Mouse (Mus musculus): ENCODE measurements around the gene Zfp141. TPM values are rescaled to one million over a fixed set of nuclear protein-coding genes. Genes with fewer than 3 reads are reported as not detected.
A peak's percentile ranks its signal among the peaks of the same experiment; 100 is the strongest.
"Not testable (repeated sequence)": the region's sequence is repeated elsewhere in the genome, so short reads cannot be mapped to it uniquely, and the experiment has no call there.

The Zfp141 gene
- 10 to 100 TPM in 12 of 26 experiments, 1 to 10 TPM in 13, under 1 TPM in 1; 0.85 to 20.5 (median 8.9) TPM for total RNA-seq (2018; cell fraction: chromatin; rRNA removed)
- total RNA-seq (2018; cell fraction: cytosol; rRNA removed) = 1 to 10 TPM in 25 of 26 experiments, under 1 TPM in 1; 0.85 to 7.4 (median 4.8) TPM
- 10 to 100 TPM in 6 of 26 experiments, 1 to 10 TPM in 20; 1.0 to 13.5 (median 5.7) TPM for total RNA-seq (2018; cell fraction: nucleus; rRNA removed)
- polyA plus RNA-seq (2018) = 4.7 to 5.0 TPM (median 4.8 TPM) in 3 replicates

GRCm38 (mm10) chr7:42505588-42505987, at the start of gene Zfp141:
Gene Zfp141 (minus strand): TSS chr7:42505740.
- peak within 1 kb of the TSS; percentile 85 for H3K4me3 ChIP-seq (ENCODE audit: inconsistent target)
- H3K36me3 ChIP-seq (ENCODE audit: inconsistent target); H3K79me2 ChIP-seq (ENCODE audit: inconsistent target): not testable (repeated sequence)
- H3K27ac ChIP-seq = peak within 1 kb of the TSS; percentile 21; the same call in 1 of the 2 replicates
- 2% methylated on average over 18 of the region's 18 CpGs for WGBS (ENCODE audit: missing documents)

- no peak overlapping the region for H3K27ac ChIP-seq
- H3K79me2 ChIP-seq (ENCODE audit: inconsistent target) = no peaks in the 10 kb centered on the region
- H3K36me3 ChIP-seq (ENCODE audit: inconsistent target) = no peaks in the 10 kb centered on the region
- WGBS (ENCODE audit: missing documents) = 76% methylated on average over 3 of the region's 3 CpGs
- H3K4me3 ChIP-seq (ENCODE audit: inconsistent target) = no peak overlapping the region
Observed at GRCm38 (mm10) chr7:42551766-42552165, 46.2 kb upstream of the Zfp141 start.

GRCm38 (mm10) chr7:42505186-42505585, 354 bp downstream of the Zfp141 start:
- no peaks in the 10 kb centered on the region for H3K36me3 ChIP-seq (ENCODE audit: inconsistent target)
- H3K79me2 ChIP-seq (ENCODE audit: inconsistent target) = peaks cover 4% of the 10 kb centered on the region; the same call in 1 of the 2 replicates
- H3K4me3 ChIP-seq (ENCODE audit: inconsistent target) = peak overlapping the region; percentile 85
- WGBS (ENCODE audit: missing documents) = 1% methylated on average over 20 of the region's 20 CpGs
- H3K27ac ChIP-seq = peak overlapping the region; percentile 21; the same call in 1 of the 2 replicates

- no peaks in the 10 kb centered on the region; the same call in 1 of the 2 replicates for H3K79me2 ChIP-seq (ENCODE audit: inconsistent target)
- H3K4me3 ChIP-seq (ENCODE audit: inconsistent target) = no peak overlapping the region
- WGBS (ENCODE audit: missing documents) = 90% methylated on average over 5 of the region's 5 CpGs
Observed at GRCm38 (mm10) chr7:42498248-42498647, 7.3 kb downstream of the Zfp141 start.

DNA sequence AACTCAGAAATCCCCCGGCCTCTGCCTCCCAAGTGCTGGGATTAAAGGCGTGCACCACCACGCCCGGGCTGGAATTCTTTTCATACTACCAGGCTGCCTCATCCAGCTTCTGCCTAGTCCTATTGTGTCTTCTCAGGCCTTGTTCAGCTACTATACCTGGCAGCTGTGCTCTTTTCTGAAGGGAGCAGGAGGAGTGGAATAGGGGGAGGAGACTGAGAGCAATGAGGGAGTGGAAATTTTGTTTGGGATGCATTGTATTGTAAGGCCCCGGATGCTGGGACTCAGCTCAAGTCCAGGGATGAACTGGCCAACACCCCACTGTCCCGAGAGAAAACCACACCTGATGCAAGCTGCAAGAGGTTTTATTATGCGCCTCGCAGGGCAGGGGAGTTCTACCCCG, 8.2 kb downstream of the Zfp141 start:
- Histone ChIP-seq H3K4me3 (ENCODE audit: inconsistent target) (no peak overlapping the region), H3K36me3 (ENCODE audit: inconsistent target) (no peaks in the 10 kb centered on the region), H3K79me2 (ENCODE audit: inconsistent target) (no peaks in the 10 kb centered on the region; the same call in 1 of the 2 replicates), H3K27ac (no peak overlapping the region)
- 93% methylated on average over 9 of the region's 9 CpGs for WGBS (ENCODE audit: missing documents)

More at GRCm38 (mm10) chr7:42498248-42498647, 7.3 kb downstream of the Zfp141 start:
- Histone ChIP-seq H3K36me3 (ENCODE audit: inconsistent target) (no peaks in the 10 kb centered on the region), H3K27ac (no peak overlapping the region)

DNA sequence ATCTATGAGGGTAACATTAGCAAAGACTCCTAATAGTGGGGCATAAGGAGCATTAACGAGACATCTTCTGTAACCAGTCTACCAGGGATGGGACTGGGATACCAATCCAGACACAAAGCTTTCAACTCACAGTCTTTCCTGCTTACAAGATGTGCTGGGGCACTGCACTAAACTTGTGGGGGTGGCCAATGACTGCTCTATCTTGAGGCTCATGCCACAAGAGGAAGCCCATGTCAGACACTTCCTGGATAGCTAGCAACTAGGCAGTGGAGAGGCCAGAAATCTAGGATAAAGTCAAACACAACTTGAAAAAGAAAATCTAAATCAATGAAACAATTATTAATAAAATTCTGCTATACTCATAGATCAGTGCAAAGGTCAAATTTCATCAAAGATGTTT, 9.3 kb downstream of the Zfp141 start:
- Histone ChIP-seq H3K36me3 (ENCODE audit: inconsistent target) (no peaks in the 10 kb centered on the region), H3K79me2 (ENCODE audit: inconsistent target) (no peaks in the 10 kb centered on the region; the same call in 1 of the 2 replicates), H3K27ac (no peak overlapping the region), H3K4me3 (ENCODE audit: inconsistent target) (no peak overlapping the region)
- WGBS (ENCODE audit: missing documents) = 44% methylated on average over 1 of the region's 1 CpGs

- H3K4me3 ChIP-seq (ENCODE audit: inconsistent target) = peak overlapping the region; percentile 6; the same call in 1 of the 2 replicates
- no peaks in the 10 kb centered on the region for H3K36me3 ChIP-seq (ENCODE audit: inconsistent target)
- H3K27ac ChIP-seq = peak overlapping the region; percentile 34
- H3K79me2 ChIP-seq (ENCODE audit: inconsistent target) = no peaks in the 10 kb centered on the region; the same call in 1 of the 2 replicates
- 0% methylated on average over 3 of the region's 5 CpGs for WGBS (ENCODE audit: missing documents)
Observed at GRCm38 (mm10) chr7:42490859-42491258, 14.7 kb downstream of the Zfp141 start.

GRCm38 (mm10) chr7:42490358-42490757, 15.2 kb downstream of the Zfp141 start:
- peak overlapping the region; percentile 34 for H3K27ac ChIP-seq
- no peaks in the 10 kb centered on the region; the same call in 1 of the 2 replicates for H3K79me2 ChIP-seq (ENCODE audit: inconsistent target)
- H3K36me3 ChIP-seq (ENCODE audit: inconsistent target) = no peaks in the 10 kb centered on the region
- 7% methylated on average over 4 of the region's 4 CpGs for whole genome bisulfite sequencing (ENCODE audit: missing documents)
- peak overlapping the region; percentile 6; the same call in 1 of the 2 replicates for H3K4me3 ChIP-seq (ENCODE audit: inconsistent target)

DNA sequence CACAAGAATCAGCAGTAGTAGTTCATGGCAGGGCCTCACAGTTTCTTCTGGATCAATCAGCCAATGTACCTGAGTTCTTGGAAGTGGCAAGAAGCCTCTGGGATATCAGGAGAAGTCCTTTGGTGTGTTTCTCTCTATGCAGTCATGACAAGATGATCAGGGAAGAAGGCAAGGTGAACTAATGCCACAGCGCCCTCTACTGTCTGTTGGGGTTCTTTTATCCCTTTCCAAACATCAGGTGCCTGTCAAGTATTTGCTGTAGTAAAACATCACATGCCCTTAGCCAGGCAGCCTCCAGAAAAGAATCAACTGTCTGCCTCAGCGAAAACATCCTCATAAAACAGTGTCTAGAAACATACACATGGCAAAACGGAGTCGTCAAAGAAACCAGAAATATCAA, 50.9 kb downstream of the Zfp141 start:
- WGBS (ENCODE audit: missing documents) = 46% methylated on average over 4 of the region's 4 CpGs
- Histone ChIP-seq H3K79me2 (ENCODE audit: inconsistent target) (no peaks in the 10 kb centered on the region), H3K4me3 (ENCODE audit: inconsistent target) (no peak overlapping the region), H3K27ac (no peak overlapping the region), H3K36me3 (ENCODE audit: inconsistent target) (no peaks in the 10 kb centered on the region)

- WGBS (ENCODE audit: missing documents) = 17% methylated on average over 3 of the region's 3 CpGs
- H3K4me3 ChIP-seq (ENCODE audit: inconsistent target) = no peak overlapping the region
- no peaks in the 10 kb centered on the region for H3K36me3 ChIP-seq (ENCODE audit: inconsistent target)
- no peak overlapping the region for H3K27ac ChIP-seq
- H3K79me2 ChIP-seq (ENCODE audit: inconsistent target) = no peaks in the 10 kb centered on the region
Observed at GRCm38 (mm10) chr7:42450618-42451017, 54.9 kb downstream of the Zfp141 start.

GRCm38 (mm10) chr7:42447850-42448249, 57.7 kb downstream of the Zfp141 start, which contains the start of gene 4933421I07Rik:
Gene 4933421I07Rik (minus strand): TSS chr7:42448120.
- Histone ChIP-seq H3K4me3 (ENCODE audit: inconsistent target) (no peak within 1 kb of the TSS), H3K79me2 (ENCODE audit: inconsistent target) (no peaks in the 10 kb centered on the region), H3K27ac (no peak within 1 kb of the TSS), H3K36me3 (ENCODE audit: inconsistent target) (no peaks in the 10 kb centered on the region)
- 72% methylated on average over 5 of the region's 5 CpGs for WGBS (ENCODE audit: missing documents)

GRCm38 (mm10) chr7:42447352-42447751, 58.2 kb downstream of the Zfp141 start:
- H3K4me3 ChIP-seq (ENCODE audit: inconsistent target) = no peak overlapping the region
- 80% methylated on average over 9 of the region's 9 CpGs for WGBS (ENCODE audit: missing documents)
- H3K27ac ChIP-seq = no peak overlapping the region
- no peaks in the 10 kb centered on the region for H3K79me2 ChIP-seq (ENCODE audit: inconsistent target)
- no peaks in the 10 kb centered on the region for H3K36me3 ChIP-seq (ENCODE audit: inconsistent target)

Other genes with a start within 250 kb of the Zfp141 start
- gene Vmn2r61, start 245.7 kb downstream of the Zfp141 start, polyA plus RNA-seq (2018) = not detected in 3 replicates
- gene 4933421I07Rik, start 57.6 kb downstream of the Zfp141 start, polyA plus RNA-seq (2018) = not detected in 3 replicates
- gene Gm21028, start 72.8 kb upstream of the Zfp141 start, polyA plus RNA-seq (2018) = not detected in 3 replicates
- gene Zfp977, start 86.8 kb upstream of the Zfp141 start, polyA plus RNA-seq (2018) = 0.16 to 0.36 TPM in 2 of 3 replicates, not detected in the other
- gene Zfp976, start 136.8 kb upstream of the Zfp141 start, polyA plus RNA-seq (2018) = 1.3 to 2.1 TPM (median 1.8 TPM) in 3 replicates
- gene Zfp975, start 187.0 kb upstream of the Zfp141 start, polyA plus RNA-seq (2018) = 2.5 to 6.2 TPM (median 2.9 TPM) in 3 replicates
- gene Gm17067, start 221.3 kb upstream of the Zfp141 start, polyA plus RNA-seq (2018) = not detected in 3 replicates